In genomic region chr9:21630673-21631072, GRCm38 (mm10) we compare ENCODE assay signal across 9 mouse cellular contexts. TPM values are rescaled to one million over a fixed set of nuclear protein-coding genes. Genes with fewer than 3 reads are reported as not detected.
DNase-seq lines count a peak whose midpoint lies in the region; ATAC-seq and TF ChIP-seq lines count a peak whose summit lies in the region.
"Had no signal": no experiment of that assay in that cellular context is flagged by ENCODE, and none has a peak within 500 bp of the region (broad histone marks: within the 10 kb centered on the region; RNA-seq: fewer than 3 reads in every experiment).

No protein-coding gene starts in this region.

- TF ChIP-seq CTCF in liver, postnatal 0 days (IDR thresholded peaks at IDR 0.05; ENCODE audit: low read depth) = peak; percentile 75

- no peaks in the 10 kb centered on the region for H3K27me3 ChIP-seq in liver, postnatal 0 days (ENCODE audit: insufficient read depth, low read length)
- H3K27me3 ChIP-seq: liver, embryonic 13.5 days had no signal

- H3K36me3 ChIP-seq in ES-E14 (ENCODE audit: control insufficient read depth, insufficient read depth, low read length, poor library complexity, severe bottlenecking) = peaks cover 28% of the 10 kb centered on the region
- H3K36me3 ChIP-seq in liver, postnatal 0 days (replicated peaks; ENCODE audit: insufficient read depth, low read length) = peaks cover 35% of the 10 kb centered on the region

- no peak overlapping the region for H3K9ac ChIP-seq in ES-E14 (ENCODE audit: insufficient read depth, low read depth, low read length, poor library complexity, severe bottlenecking)
- no peak overlapping the region for H3K9ac ChIP-seq in liver, postnatal 0 days (replicated peaks)
- H3K9ac ChIP-seq: liver, embryonic 13.5 days had no signal

- H3K4me3 ChIP-seq in ES-E14 (ENCODE audit: insufficient read depth in 1 of 2, low read depth in 1 of 2, low read length in 2 of 2, poor library complexity in 1 of 2, severe bottlenecking in 1 of 2) = no peak overlapping the region
- no peak overlapping the region for H3K4me3 ChIP-seq in liver, postnatal 0 days (ENCODE audit: low read depth, low read length)
- H3K4me3 ChIP-seq: liver, embryonic 13.5 days had no signal

- no peak overlapping the region for H3K4me2 ChIP-seq in liver, postnatal 0 days (ENCODE audit: low read depth, low read length)
- H3K4me2 ChIP-seq: liver, embryonic 13.5 days had no signal

- no peak overlapping the region for H3K27ac ChIP-seq in ES-E14 (ENCODE audit: insufficient read depth, low read depth, low read length, poor library complexity, severe bottlenecking)
- H3K27ac ChIP-seq in liver, postnatal 0 days (ENCODE audit: low read depth) = no peak overlapping the region
- H3K27ac ChIP-seq: liver, embryonic 13.5 days had no signal

- DNase-seq in layer of hippocampus, adult 11-12 months (ENCODE audit: low spot score) = peak; percentile 67
- DNase-seq in layer of hippocampus, postnatal 36 days = no peak
- DNase-seq in ES-E14 (ENCODE audit: low read depth, low spot score) = peak; percentile 13
- peak; percentile 20 for DNase-seq in c-Kit-negative CD71-positive TER-119-positive erythroid progenitor cells, embryonic 14.5 days (ENCODE audit: low read depth, low spot score)
- peak; percentile 36 for DNase-seq in gastrocnemius, postnatal 14 days
- DNase-seq in liver, postnatal 0 days = peak; percentile 53
- DNase-seq in spleen, postnatal 36 days (ENCODE audit: low spot score in 2 of 2) = peak; percentile 26 to 59
- no peak for DNase-seq in urinary bladder, adult 2 months (ENCODE audit: low spot score)
- DNase-seq: liver, embryonic 13.5 days had no signal

- in situ Hi-C loops in ES-E14 (cut with MboI; ENCODE audit: low sequenced_read_pairs in 2 of 2, unreplicated experiment in 2 of 2) = no loop called here

- peaks cover 0 to 3% of the 10 kb centered on the region in 2 experiments; a peak in 1 of 4 replicates for H3K4me1 ChIP-seq in ES-E14 (ENCODE audit: control insufficient read depth in 2 of 2, insufficient read depth in 2 of 2, low read length in 2 of 2, poor library complexity in 1 of 2)
- H3K4me1 ChIP-seq in liver, postnatal 0 days (ENCODE audit: insufficient read depth) = no peaks in the 10 kb centered on the region

- no peak for ATAC-seq in liver, postnatal 0 days

- 65% methylated on average over 3 of the region's 3 CpGs for WGBS in liver, postnatal 0 days (ENCODE audit: insufficient replicate concordance)

- intact Hi-C loops in gastrocnemius, postnatal 14 days (cut with DNase I; ENCODE audit: low total_unique reads) = no loop called here

- no peak for TF ChIP-seq EP300 in liver, postnatal 0 days (IDR thresholded peaks at IDR 0.05; ENCODE audit: low read depth)

- H3K9me3 ChIP-seq in ES-E14 (ENCODE audit: control insufficient read depth, insufficient read depth, low read depth, low read length) = no peaks in the 10 kb centered on the region
- H3K9me3 ChIP-seq in liver, postnatal 0 days (ENCODE audit: low read length) = no peaks in the 10 kb centered on the region
- H3K9me3 ChIP-seq: liver, embryonic 13.5 days had no signal

TF ChIP-seq in ES-E14, 5 proteins besides CTCF, POLR2A, EP300 and RAD21:
- TF ChIP-seq ZNF384 (IDR thresholded peaks at IDR 0.05; ENCODE audit: low read depth, low read length) (no peak), HCFC1 (IDR thresholded peaks at IDR 0.05; ENCODE audit: borderline replicate concordance, insufficient read depth, low read length) (no peak), CHD2 (IDR thresholded peaks at IDR 0.05; ENCODE audit: low read depth, low read length) (no peak), MAFK (IDR thresholded peaks at IDR 0.05; ENCODE audit: insufficient read depth, low read depth, low read length) (no peak), ZC3H11A (IDR thresholded peaks at IDR 0.05; ENCODE audit: borderline replicate concordance, low read depth, low read length) (no peak)

RNA-seq across cellular contexts. Expression of gene Smarca4, which starts 14.7 kb away (rescaled TPM):
- 100 to 1,000 TPM; 115 to 116 TPM for total RNA-seq in layer of hippocampus, postnatal 36 days (2021)
- total RNA-seq in ES-E14 (2012; rRNA removed) = 104 and 122 TPM in 2 replicates
- total RNA-seq in gastrocnemius, postnatal 14 days (2021) = 10 to 100 TPM; 42.5 to 49.8 TPM
- polyA plus RNA-seq in liver, postnatal 0 days (2015; fragmentation: Nextera tagmentation; extraction: Ambion mirVana) = 12.8 and 14.3 TPM in 2 replicates
- polyA plus RNA-seq in urinary bladder, adult 2 months (2012; rRNA removed) = 56.6 and 63.0 TPM in 2 replicates

RNA-seq across cellular contexts. Expression of gene Yipf2, which starts 38.0 kb away (rescaled TPM):
- total RNA-seq in layer of hippocampus, postnatal 36 days (2021) = 10 to 100 TPM; 17.8 to 18.4 TPM
- 22.8 and 23.6 TPM in 2 replicates for total RNA-seq in ES-E14 (2012; rRNA removed)
- total RNA-seq in gastrocnemius, postnatal 14 days (2021) = 1 to 10 TPM; 4.6 to 5.8 TPM
- polyA plus RNA-seq in liver, postnatal 0 days (2015; fragmentation: Nextera tagmentation; extraction: Ambion mirVana) = 7.8 and 8.5 TPM in 2 replicates
- 29.9 and 33.8 TPM in 2 replicates for polyA plus RNA-seq in urinary bladder, adult 2 months (2012; rRNA removed)

RNA-seq across cellular contexts. Expression of gene Timm29, which starts 38.2 kb away (rescaled TPM):
- total RNA-seq in layer of hippocampus, postnatal 36 days (2021) = 10 to 100 TPM; 58.9 to 59.4 TPM
- 22.6 and 24.7 TPM in 2 replicates for total RNA-seq in ES-E14 (2012; rRNA removed)
- total RNA-seq in gastrocnemius, postnatal 14 days (2021) = 10 to 100 TPM; 41.4 to 44.5 TPM
- 12.5 and 13.0 TPM in 2 replicates for polyA plus RNA-seq in liver, postnatal 0 days (2015; fragmentation: Nextera tagmentation; extraction: Ambion mirVana)
- 30.5 and 32.5 TPM in 2 replicates for polyA plus RNA-seq in urinary bladder, adult 2 months (2012; rRNA removed)

Comparison
In these comparisons a context has a peak if more than half of its experiments do, and no peak if none do; other contexts are left out.
1. DNase-seq: peak in layer of hippocampus, adult 11-12 months (single experiment), ES-E14 (single experiment), c-Kit-negative CD71-positive TER-119-positive erythroid progenitor cells, embryonic 14.5 days (single experiment), gastrocnemius, postnatal 14 days (single experiment), liver, postnatal 0 days (single experiment) and spleen, postnatal 36 days (2 of 2); none in layer of hippocampus, postnatal 36 days (0 of 2) and urinary bladder, adult 2 months (single experiment).